Mouse (Mus musculus): Measurements from ENCODE around the gene Dync1i2. TPM values are rescaled to one million over a fixed set of nuclear protein-coding genes. Genes with fewer than 3 reads are reported as not detected.
A peak's percentile ranks its signal among the peaks of the same experiment; 100 is the strongest.

Gene Dync1i2
- polyA plus RNA-seq, 1 experiment from 2014 or later = 161 TPM

- Histone ChIP-seq H3K4me2 (ENCODE audit: low read depth, low read length, severe bottlenecking) (no peak overlapping the region), H3K27me3 (ENCODE audit: control insufficient read depth, insufficient read depth, low read length) (no peaks in the 10 kb centered on the region), H3K9me3 (ENCODE audit: control insufficient read depth, low read length) (no peaks in the 10 kb centered on the region), H3K9ac (ENCODE audit: low read length) (no peak overlapping the region), H3K4me1 (replicated peaks; ENCODE audit: control insufficient read depth, insufficient read depth, low read length) (peaks cover 6% of the 10 kb centered on the region; the same call in 1 of the 2 replicates), H3K4me3 (ENCODE audit: low read depth, low read length) (no peak overlapping the region), H3K27ac (ENCODE audit: low read depth, low read length) (peak overlapping the region; percentile 75), H3K36me3 (ENCODE audit: control insufficient read depth, insufficient read depth, low read length) (peaks cover 2% of the 10 kb centered on the region; the same call in 1 of the 2 replicates)
- ATAC-seq (replicated peaks; ENCODE audit: low FRiP score) (peak; percentile 77), DNase-seq (ENCODE audit: low spot score) (peak; percentile 53)
- WGBS = 64% methylated on average over 3 of the region's 3 CpGs
These were observed 33.9 kb downstream of the Dync1i2 start for GRCm38 (mm10) chr2:71245416-71245815.

GRCm38 (mm10) chr2:71246096-71246495 is 34.6 kb downstream of the Dync1i2 start:
- H3K4me3 ChIP-seq (ENCODE audit: low read depth, low read length) = no peak overlapping the region
- no peak overlapping the region for H3K4me2 ChIP-seq (ENCODE audit: low read depth, low read length, severe bottlenecking)
- H3K27ac ChIP-seq (ENCODE audit: low read depth, low read length) = no peak overlapping the region
- peaks cover 6% of the 10 kb centered on the region; the same call in 1 of the 2 replicates for H3K4me1 ChIP-seq (replicated peaks; ENCODE audit: control insufficient read depth, insufficient read depth, low read length)
- DNase-seq (ENCODE audit: low spot score) (no peak), ATAC-seq (replicated peaks; ENCODE audit: low FRiP score) (no peak)
- no peaks in the 10 kb centered on the region for H3K27me3 ChIP-seq (ENCODE audit: control insufficient read depth, insufficient read depth, low read length)
- H3K9ac ChIP-seq (ENCODE audit: low read length) = no peak overlapping the region
- 89% methylated on average over 5 of the region's 5 CpGs for WGBS
- peaks cover 2% of the 10 kb centered on the region; the same call in 1 of the 2 replicates for H3K36me3 ChIP-seq (ENCODE audit: control insufficient read depth, insufficient read depth, low read length)
- H3K9me3 ChIP-seq (ENCODE audit: control insufficient read depth, low read length) = no peaks in the 10 kb centered on the region

GRCm38 (mm10) chr2:71248071-71248470 is 36.6 kb downstream of the Dync1i2 start:
- H3K36me3 ChIP-seq (ENCODE audit: control insufficient read depth, insufficient read depth, low read length) = peaks cover 2% of the 10 kb centered on the region; the same call in 1 of the 2 replicates
- no peaks in the 10 kb centered on the region for H3K9me3 ChIP-seq (ENCODE audit: control insufficient read depth, low read length)
- no peak overlapping the region for H3K4me2 ChIP-seq (ENCODE audit: low read depth, low read length, severe bottlenecking)
- DNase-seq (ENCODE audit: low spot score) = no peak
- H3K4me3 ChIP-seq (ENCODE audit: low read depth, low read length) = no peak overlapping the region
- no peak for ATAC-seq (replicated peaks; ENCODE audit: low FRiP score)
- 82% methylated on average over 3 of the region's 3 CpGs for WGBS
- no peak overlapping the region for H3K9ac ChIP-seq (ENCODE audit: low read length)
- peaks cover 6% of the 10 kb centered on the region; the same call in 1 of the 2 replicates for H3K4me1 ChIP-seq (replicated peaks; ENCODE audit: control insufficient read depth, insufficient read depth, low read length)
- H3K27me3 ChIP-seq (ENCODE audit: control insufficient read depth, insufficient read depth, low read length) = no peaks in the 10 kb centered on the region
- no peak overlapping the region for H3K27ac ChIP-seq (ENCODE audit: low read depth, low read length)

GRCm38 (mm10) chr2:71250841-71251240 is 39.3 kb downstream of the Dync1i2 start:
- Histone ChIP-seq H3K4me3 (ENCODE audit: low read depth, low read length) (no peak overlapping the region), H3K9ac (ENCODE audit: low read length) (no peak overlapping the region), H3K4me2 (ENCODE audit: low read depth, low read length, severe bottlenecking) (no peak overlapping the region), H3K9me3 (ENCODE audit: control insufficient read depth, low read length) (no peaks in the 10 kb centered on the region), H3K4me1 (replicated peaks; ENCODE audit: control insufficient read depth, insufficient read depth, low read length) (no peaks in the 10 kb centered on the region), H3K36me3 (ENCODE audit: control insufficient read depth, insufficient read depth, low read length) (peaks cover 2% of the 10 kb centered on the region; the same call in 1 of the 2 replicates), H3K27ac (ENCODE audit: low read depth, low read length) (no peak overlapping the region), H3K27me3 (ENCODE audit: control insufficient read depth, insufficient read depth, low read length) (no peaks in the 10 kb centered on the region)
- ATAC-seq (replicated peaks; ENCODE audit: low FRiP score) = no peak
- DNase-seq (ENCODE audit: low spot score) = no peak
- 80% methylated on average over 5 of the region's 5 CpGs for WGBS

- no peak overlapping the region for H3K9ac ChIP-seq (ENCODE audit: low read length)
- H3K9me3 ChIP-seq (ENCODE audit: control insufficient read depth, low read length) = no peaks in the 10 kb centered on the region
- ATAC-seq (replicated peaks; ENCODE audit: low FRiP score) (no peak), DNase-seq (ENCODE audit: low spot score) (no peak)
- H3K4me2 ChIP-seq (ENCODE audit: low read depth, low read length, severe bottlenecking) = no peak overlapping the region
- H3K4me1 ChIP-seq (replicated peaks; ENCODE audit: control insufficient read depth, insufficient read depth, low read length) = no peaks in the 10 kb centered on the region
- peaks cover 6% of the 10 kb centered on the region; the same call in 1 of the 2 replicates for H3K36me3 ChIP-seq (ENCODE audit: control insufficient read depth, insufficient read depth, low read length)
- no peak overlapping the region for H3K27ac ChIP-seq (ENCODE audit: low read depth, low read length)
- no peaks in the 10 kb centered on the region for H3K27me3 ChIP-seq (ENCODE audit: control insufficient read depth, insufficient read depth, low read length)
- H3K4me3 ChIP-seq (ENCODE audit: low read depth, low read length) = no peak overlapping the region
- WGBS = 86% methylated on average over 4 of the region's 4 CpGs
These were observed 43.3 kb downstream of the Dync1i2 start for GRCm38 (mm10) chr2:71254836-71255235.

GRCm38 (mm10) chr2:71256581-71256980 is 45.1 kb downstream of the Dync1i2 start:
- no peak overlapping the region for H3K4me3 ChIP-seq (ENCODE audit: low read depth, low read length)
- no peak overlapping the region for H3K27ac ChIP-seq (ENCODE audit: low read depth, low read length)
- ATAC-seq (replicated peaks; ENCODE audit: low FRiP score) = no peak
- no peak overlapping the region for H3K9ac ChIP-seq (ENCODE audit: low read length)
- no peaks in the 10 kb centered on the region for H3K9me3 ChIP-seq (ENCODE audit: control insufficient read depth, low read length)
- WGBS = 93% methylated on average over 7 of the region's 7 CpGs
- H3K4me2 ChIP-seq (ENCODE audit: low read depth, low read length, severe bottlenecking) = no peak overlapping the region
- H3K36me3 ChIP-seq (ENCODE audit: control insufficient read depth, insufficient read depth, low read length) = peaks cover 7% of the 10 kb centered on the region; the same call in 1 of the 2 replicates
- no peaks in the 10 kb centered on the region for H3K27me3 ChIP-seq (ENCODE audit: control insufficient read depth, insufficient read depth, low read length)
- H3K4me1 ChIP-seq (replicated peaks; ENCODE audit: control insufficient read depth, insufficient read depth, low read length) = no peaks in the 10 kb centered on the region
- no peak for DNase-seq (ENCODE audit: low spot score)

GRCm38 (mm10) chr2:71264585-71264984 is 53.1 kb downstream of the Dync1i2 start:
- Histone ChIP-seq H3K9ac (ENCODE audit: low read length) (no peak overlapping the region), H3K4me3 (ENCODE audit: low read depth, low read length) (no peak overlapping the region), H3K4me2 (ENCODE audit: low read depth, low read length, severe bottlenecking) (no peak overlapping the region), H3K36me3 (ENCODE audit: control insufficient read depth, insufficient read depth, low read length) (peaks cover 11% of the 10 kb centered on the region), H3K27ac (ENCODE audit: low read depth, low read length) (no peak overlapping the region), H3K27me3 (ENCODE audit: control insufficient read depth, insufficient read depth, low read length) (no peaks in the 10 kb centered on the region), H3K4me1 (replicated peaks; ENCODE audit: control insufficient read depth, insufficient read depth, low read length) (no peaks in the 10 kb centered on the region), H3K9me3 (ENCODE audit: control insufficient read depth, low read length) (no peaks in the 10 kb centered on the region)
- WGBS = 94% methylated on average over 20 of the region's 20 CpGs
- DNase-seq (ENCODE audit: low spot score) (no peak), ATAC-seq (replicated peaks; ENCODE audit: low FRiP score) (no peak)

GRCm38 (mm10) chr2:71268691-71269090 is 57.2 kb downstream of the Dync1i2 start:
- no peak overlapping the region for H3K9ac ChIP-seq (ENCODE audit: low read length)
- DNase-seq (ENCODE audit: low spot score) (no peak), ATAC-seq (replicated peaks; ENCODE audit: low FRiP score) (no peak)
- no peak overlapping the region for H3K27ac ChIP-seq (ENCODE audit: low read depth, low read length)
- no peaks in the 10 kb centered on the region for H3K4me1 ChIP-seq (replicated peaks; ENCODE audit: control insufficient read depth, insufficient read depth, low read length)
- no peaks in the 10 kb centered on the region for H3K9me3 ChIP-seq (ENCODE audit: control insufficient read depth, low read length)
- H3K27me3 ChIP-seq (ENCODE audit: control insufficient read depth, insufficient read depth, low read length) = no peaks in the 10 kb centered on the region
- H3K4me2 ChIP-seq (ENCODE audit: low read depth, low read length, severe bottlenecking) = no peak overlapping the region
- WGBS = 94% methylated on average over 8 of the region's 8 CpGs
- no peak overlapping the region for H3K4me3 ChIP-seq (ENCODE audit: low read depth, low read length)
- H3K36me3 ChIP-seq (ENCODE audit: control insufficient read depth, insufficient read depth, low read length) = peaks cover 8% of the 10 kb centered on the region

- no peaks in the 10 kb centered on the region for H3K9me3 ChIP-seq (ENCODE audit: control insufficient read depth, low read length)
- ATAC-seq (replicated peaks; ENCODE audit: low FRiP score) = no peak
- H3K4me1 ChIP-seq (replicated peaks; ENCODE audit: control insufficient read depth, insufficient read depth, low read length) = no peaks in the 10 kb centered on the region
- no peaks in the 10 kb centered on the region for H3K27me3 ChIP-seq (ENCODE audit: control insufficient read depth, insufficient read depth, low read length)
- H3K4me3 ChIP-seq (ENCODE audit: low read depth, low read length) = no peak overlapping the region
- WGBS = 74% methylated on average over 1 of the region's 1 CpGs
- no peak overlapping the region for H3K27ac ChIP-seq (ENCODE audit: low read depth, low read length)
- DNase-seq (ENCODE audit: low spot score) = no peak
- H3K4me2 ChIP-seq (ENCODE audit: low read depth, low read length, severe bottlenecking) = no peak overlapping the region
- H3K9ac ChIP-seq (ENCODE audit: low read length) = no peak overlapping the region
- H3K36me3 ChIP-seq (ENCODE audit: control insufficient read depth, insufficient read depth, low read length) = peaks cover 8% of the 10 kb centered on the region
These were observed 57.8 kb downstream of the Dync1i2 start for GRCm38 (mm10) chr2:71269332-71269731.
